Mouse (Mus musculus) MEL-GATA-1-ER (cell line): ENCODE measurements around the gene Eif5a.
"Not testable (repeated sequence)": the region's sequence is repeated elsewhere in the genome, so short reads cannot be mapped to it uniquely, and the experiment has no call there.

Experiments used
- DNase-seq: peaks from one replicate; pipeline ENCODE4 v3.0.0-alpha.2; 2012; ENCODE audit warnings: low read depth; ENCODE audit errors: extremely low read depth

Eif5a gene

GRCm38 (mm10) chr11:69921114-69922011 is at the start of gene Eif5a:
Eif5a (minus strand) TSS chr11:69921958.
- DNase-seq: peak; percentile 99

DNA sequence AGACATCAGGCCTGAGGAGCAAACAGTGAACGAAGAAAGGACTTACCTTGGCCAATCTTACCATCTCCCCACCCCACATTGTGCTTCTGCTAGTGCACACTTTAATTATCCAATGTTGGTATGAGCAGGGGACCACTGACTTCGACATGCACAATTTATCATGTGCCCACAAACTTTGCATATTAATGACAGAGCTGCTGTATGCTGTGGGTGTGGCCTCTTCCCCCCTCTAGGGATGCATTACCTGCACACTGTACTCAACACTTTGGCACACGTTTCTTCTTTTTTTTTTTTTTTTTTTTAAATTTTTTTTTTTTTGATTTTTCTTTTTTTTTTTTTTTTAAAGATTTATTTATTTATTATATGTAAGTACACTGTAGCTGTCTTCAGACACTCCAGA is 49.0 kb upstream of the Eif5a start:
- no peak for DNase-seq

GRCm38 (mm10) chr11:69970222-69970621 is 48.5 kb upstream of the Eif5a start:
- DNase-seq: no peak

- no peak for DNase-seq
Measured at GRCm38 (mm10) chr11:69968793-69969192, 47.0 kb upstream of the Eif5a start.

DNA sequence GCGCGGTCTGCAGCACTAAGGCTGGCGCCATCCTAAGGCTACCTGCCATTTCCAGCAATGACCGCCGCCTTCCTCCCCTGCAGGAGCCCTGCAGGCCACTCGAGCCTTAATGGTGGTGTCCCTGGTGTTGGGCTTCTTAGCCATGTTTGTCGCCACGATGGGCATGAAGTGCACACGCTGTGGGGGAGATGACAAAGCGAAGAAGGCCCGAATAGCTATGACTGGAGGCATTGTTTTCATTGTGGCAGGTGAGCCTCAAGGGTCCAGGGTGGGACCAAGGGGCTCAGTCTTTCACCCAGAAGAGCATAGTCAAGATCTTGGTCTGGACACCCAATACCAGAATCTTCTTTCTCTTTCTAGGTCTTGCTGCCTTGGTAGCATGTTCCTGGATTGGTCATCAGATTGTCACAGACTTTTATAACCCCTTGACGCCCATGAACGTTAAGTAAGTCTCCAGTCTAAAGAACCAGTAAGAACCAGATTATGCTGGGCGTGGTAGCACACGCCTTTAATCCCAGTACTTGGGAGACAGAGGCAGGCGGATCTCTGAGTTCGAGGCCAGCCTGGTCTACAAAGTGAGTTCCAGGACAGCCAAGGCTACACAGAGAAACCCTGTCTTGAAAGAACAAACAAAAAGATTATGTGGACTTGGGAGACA is 45.2 kb upstream of the Eif5a start:
- DNase-seq: no peak

DNA sequence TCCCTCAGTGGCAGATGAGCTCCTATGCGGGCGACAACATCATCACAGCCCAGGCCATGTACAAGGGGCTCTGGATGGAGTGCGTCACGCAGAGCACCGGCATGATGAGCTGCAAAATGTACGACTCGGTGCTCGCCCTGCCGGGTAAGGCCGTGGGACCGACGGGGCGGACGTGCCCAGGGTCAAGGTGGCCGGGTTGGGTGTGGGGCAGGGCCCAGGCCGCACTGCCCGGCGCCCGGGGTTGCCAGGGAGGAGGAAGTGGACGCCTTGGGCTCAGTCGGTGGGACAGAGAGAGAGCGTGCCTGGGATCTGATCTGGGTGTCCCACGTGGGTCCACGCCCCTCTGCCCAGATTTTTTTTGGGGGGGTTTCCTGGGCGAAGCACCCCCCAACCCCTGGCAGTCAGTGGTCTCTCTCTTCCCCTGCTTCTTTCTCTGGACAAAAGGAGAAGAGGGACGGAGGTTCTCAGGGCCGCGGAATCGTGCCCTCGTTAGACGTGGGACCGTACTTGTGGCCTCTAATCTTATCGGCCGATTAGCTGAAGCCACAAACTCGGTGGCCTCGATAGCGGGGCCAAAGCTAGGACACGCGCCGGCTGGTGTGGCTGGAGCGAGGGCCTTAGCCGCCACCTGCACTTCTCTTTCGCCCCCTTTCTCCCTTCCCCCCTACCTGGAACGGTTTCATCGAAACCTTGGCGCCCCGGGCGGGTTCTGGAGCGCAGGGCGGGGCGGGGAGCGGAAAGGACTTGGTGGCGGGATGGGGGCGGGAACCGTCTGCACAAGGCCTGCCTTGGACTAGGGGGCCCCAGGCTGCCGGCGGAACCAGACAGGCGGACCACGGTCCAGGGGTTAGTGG is 44.5 kb upstream of the Eif5a start:
- no peak for DNase-seq

GRCm38 (mm10) chr11:69965271-69966005 is 43.7 kb upstream of the Eif5a start:
- DNase-seq: no peak

DNA sequence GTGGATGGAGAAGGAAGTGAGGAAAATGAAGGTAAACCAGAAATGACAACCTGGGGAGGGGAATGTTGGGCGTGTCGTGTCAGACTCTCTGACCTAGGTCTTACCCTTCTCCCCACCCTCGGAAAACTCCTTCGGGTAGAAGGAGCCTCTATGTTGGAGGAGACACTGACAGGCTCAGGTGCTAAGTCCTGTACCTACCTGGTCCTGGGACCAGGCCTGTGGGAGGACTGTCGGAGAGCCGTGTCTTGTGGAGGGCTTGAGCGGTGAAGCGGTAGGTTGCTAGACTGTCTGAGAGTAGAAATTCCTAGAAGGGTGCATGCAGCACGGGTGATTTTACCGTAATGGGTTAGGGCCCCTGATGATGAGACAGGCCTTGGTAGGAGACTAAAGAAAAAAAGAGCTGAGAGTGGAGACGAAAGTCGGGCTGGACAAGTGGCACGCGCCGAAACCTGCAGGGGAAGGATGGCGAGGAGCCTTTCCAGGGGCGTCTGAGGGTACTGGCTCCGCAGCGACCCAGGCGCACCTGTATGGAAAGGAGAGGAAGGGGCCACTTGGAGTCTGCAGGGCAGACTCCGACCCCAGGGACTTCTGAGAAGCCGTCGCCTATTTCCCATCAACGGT is 43.0 kb upstream of the Eif5a start, which contains the start of gene Cldn7:
Gene Cldn7, plus strand, starts transcription at position 130 of the 621 bp plus-strand sequence.
- DNase-seq: no peak

DNA sequence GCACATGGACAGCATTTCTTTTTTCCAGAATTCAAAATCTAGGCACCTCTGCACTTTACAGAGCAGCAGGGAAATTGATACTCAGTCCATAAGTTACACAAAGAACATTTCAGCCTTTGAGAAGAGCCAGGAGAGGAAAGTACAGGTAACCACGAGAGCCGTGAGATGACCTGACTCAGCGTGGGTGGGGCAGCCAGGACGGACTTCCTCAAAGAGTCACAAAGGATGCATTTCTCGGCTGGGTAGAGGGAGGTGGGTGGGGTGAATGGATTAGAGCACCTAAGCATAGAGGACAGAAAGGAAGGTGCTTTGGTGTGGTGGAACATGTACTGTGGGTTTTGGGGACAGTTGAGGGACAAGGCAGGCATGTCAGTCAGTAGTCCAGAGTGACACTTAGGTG is 40.1 kb upstream of the Eif5a start:
- no peak for DNase-seq

DNA sequence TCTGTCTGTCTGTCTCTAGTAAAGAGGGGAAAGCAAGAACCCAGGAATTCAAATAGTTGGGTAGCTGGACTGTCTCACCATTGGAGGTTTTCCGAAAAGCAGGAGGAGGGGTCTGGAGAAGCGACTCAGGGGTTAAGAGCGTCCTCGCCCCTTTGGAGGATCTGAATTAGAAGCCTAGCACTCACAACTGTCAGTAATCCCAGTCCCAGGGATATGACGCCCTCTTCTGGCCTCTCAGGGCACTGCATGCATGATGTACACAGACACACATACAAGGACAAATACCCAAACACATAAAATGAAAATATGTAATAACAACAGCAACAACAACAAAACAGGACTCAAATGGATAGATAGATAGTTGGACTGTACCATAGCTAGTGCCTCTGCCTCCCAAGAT is 38.9 kb upstream of the Eif5a start:
- no peak for DNase-seq

DNA sequence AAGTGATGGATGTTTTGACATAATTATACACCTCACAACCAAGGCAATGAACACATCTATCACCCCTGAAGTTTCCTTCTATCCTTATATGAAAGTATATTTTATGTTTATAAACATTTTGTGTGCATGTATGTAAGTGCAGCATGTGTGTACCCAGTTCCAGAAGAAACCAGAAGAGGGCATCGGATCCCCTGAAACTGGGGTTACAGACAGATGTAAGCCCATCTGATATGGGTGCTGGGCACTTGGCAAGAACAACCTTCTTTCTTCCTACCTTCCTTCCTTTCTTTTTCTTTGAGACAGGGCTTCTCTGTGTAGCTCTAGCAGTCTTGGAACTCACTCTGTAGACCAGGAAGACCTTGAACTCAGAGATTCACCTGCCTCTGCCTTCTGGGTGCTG is 34.5 kb upstream of the Eif5a start:
- no peak for DNase-seq

- not testable (repeated sequence) for DNase-seq
Measured at GRCm38 (mm10) chr11:69955618-69956017, 33.9 kb upstream of the Eif5a start.

DNA sequence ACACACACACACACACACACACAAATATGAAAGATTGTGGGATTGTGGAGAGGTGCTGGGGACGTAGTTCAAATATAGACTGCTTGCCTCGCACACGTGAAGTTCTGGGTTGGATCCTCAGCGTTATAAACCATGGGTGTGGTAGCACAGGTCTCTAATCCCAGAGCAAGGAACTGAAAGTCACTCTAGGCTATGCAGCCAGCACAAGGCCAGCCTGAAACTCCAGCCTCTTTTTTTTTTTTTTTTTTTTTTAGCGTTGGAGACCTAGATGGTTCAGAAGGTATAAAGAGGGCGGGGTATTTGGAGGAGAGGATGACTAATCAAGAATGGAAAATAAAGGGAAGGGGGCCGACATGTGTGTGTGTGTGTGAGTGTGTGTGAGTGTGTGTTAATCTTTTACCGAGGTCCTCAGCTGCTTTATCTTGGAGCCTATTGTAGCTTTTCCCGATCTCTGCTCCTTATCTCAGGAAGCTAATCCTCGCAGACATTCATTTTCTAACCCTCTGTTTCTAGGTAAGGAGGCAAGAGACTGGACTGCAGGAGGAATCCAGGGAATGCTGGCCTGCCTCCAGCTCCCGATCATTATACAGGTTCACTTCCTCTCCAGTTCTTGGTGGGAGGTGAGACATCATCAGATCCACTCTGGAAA is 31.6 kb upstream of the Eif5a start:
- no peak for DNase-seq

DNA sequence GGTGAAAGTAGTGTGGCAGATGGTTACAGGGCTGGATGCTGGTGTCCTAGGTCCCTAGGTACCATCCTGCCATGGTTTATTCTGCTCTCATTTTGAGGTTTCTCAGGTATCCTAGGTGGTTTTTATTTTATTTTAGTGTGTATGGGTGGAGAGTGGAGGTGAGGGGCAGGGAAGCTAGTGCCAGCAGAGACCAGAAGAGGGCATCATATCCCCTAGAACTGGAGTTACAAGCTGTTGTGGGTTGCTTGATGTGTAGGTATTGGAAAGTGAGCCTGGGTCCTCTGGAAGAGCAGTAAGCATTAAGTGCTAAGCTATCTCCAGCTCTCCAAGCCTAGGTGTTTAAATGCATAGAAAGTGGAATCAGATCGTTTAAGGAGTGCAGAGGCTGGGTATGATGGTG is 30.5 kb upstream of the Eif5a start:
- DNase-seq: no peak

GRCm38 (mm10) chr11:69950807-69951459 is 29.2 kb upstream of the Eif5a start:
- no peak for DNase-seq

DNA sequence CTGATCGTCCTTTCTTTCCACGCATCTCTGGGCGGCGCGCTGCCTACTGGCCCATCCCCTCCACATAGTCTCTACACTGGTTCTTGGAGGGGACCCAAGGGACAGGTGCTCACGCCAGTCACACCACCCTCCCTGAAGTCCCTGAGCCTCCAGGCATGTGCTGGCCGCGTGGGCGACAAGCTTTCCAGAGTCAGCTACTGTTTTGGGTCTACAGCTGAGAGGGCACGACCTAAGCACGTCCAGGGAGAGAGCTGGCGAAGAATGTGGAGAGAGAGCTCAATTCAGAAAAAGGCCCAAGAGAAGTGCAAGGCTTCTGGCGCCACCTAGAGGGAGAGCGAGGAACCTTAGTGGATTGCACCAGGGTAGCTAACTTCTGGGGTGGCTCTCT is 27.0 kb upstream of the Eif5a start:
- DNase-seq: peak; percentile 77

DNA sequence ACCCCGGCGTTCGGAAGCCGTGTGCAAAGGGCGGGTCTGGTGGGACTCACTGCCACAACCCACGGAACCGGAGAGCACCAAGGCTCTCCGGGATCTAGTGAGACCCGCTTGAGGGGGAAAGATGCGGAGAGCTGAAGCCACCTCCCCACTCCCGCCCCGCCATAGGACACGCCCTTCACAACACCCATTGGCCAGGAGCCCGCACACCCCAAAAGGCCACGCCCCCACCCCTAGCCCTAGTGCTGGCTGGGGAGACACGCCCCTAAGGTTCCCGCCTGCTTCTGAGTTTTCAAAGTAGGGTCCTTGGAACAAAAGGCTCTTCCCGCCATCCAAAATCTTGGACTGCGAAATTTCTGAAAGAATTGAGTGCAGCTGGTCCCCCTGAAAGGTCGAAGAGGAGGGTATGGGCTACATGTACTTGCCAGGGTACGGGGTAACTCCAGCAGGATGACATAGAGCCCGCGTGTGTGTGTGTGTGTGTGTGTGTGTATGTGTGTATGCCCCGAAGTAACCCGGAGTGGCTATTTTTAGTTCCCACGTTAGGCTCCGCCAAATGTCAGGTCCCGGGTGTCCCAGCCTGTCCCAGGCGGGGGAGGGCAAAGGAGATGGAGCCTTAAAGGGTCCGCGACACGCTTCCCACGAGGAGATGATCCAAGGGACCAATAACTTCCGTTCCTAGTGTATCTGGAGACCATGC is 26.5 kb upstream of the Eif5a start, which contains the start of gene Slc2a4:
Gene Slc2a4, minus strand, starts transcription at position 123 of the 697 bp plus-strand sequence.
- DNase-seq: peak; percentile 66

DNA sequence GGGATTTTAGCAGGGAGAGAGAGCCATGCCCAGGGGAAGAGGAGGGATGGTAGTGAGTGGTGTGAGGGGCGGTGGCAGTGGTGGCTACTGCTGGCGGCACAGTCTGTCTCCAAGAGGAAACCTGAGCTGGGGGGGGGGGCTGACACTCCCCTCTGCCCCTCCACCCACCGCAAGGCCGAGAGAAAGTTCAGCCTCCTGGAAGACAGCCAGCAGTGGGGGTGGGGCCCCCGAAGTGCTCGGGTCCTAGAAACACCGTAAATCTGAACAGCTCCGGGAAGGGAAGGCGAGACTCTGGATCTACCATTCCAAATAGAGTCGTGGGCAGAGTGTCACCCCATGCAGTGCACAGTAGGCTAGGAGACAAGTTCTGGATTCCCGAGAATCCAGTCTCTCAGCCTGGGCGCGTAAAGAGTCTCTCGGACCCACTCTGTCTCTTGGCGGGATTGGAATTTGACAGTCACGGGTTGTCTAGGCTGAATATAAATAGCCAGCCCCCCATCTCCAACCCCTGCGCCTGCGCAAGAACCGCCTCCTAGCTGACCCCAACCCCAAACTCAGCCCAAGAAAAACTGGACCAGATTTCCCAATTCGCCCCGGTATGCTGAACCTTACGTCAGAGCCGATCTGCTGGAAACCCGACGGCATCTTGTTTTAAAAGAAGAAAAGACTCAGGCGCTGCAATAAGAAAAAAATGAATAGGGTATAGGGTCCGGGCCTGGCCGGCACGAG is 25.7 kb upstream of the Eif5a start:
- DNase-seq: no peak
